Mouse (Mus musculus) bone marrow, adult 2 months (tissue): ENCODE measurements around the gene Mgat4a.

Experiments used
- CTCF ChIP-seq: fragments of 200-500 bp; IDR thresholded peaks from 2 replicates; pipeline ENCODE4 v1.5.1; 2011; ENCODE audit warnings: low read length, control low read depth; ENCODE audit not compliant: control insufficient read depth, insufficient read depth
- POLR2A ChIP-seq: fragments of 200-500 bp; IDR thresholded peaks from 2 replicates; pipeline ENCODE4 v1.6.1; 2011; ENCODE audit warnings: low read depth, mild to moderate bottlenecking, control low read depth, low read length, borderline replicate concordance; ENCODE audit not compliant: control insufficient read depth

DNA sequence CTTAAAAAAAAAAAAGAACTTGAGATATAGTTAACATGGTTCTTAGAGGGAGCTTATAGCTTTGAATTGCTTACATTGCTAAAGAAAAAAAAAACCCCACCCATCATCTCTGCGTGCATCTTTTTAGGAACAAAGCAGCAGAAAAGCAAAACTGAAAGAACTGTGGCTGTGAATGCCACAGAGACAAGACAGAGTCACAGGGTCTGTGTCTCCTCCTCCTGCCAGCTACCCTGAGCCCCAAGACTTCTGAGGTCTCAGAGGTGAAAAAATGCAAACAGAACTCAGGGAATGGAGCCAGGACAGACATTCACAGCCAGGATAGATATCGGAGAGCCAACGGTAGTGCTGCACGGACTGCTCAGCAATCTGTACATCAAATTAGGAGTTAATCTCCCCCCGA is 62.9 kb downstream of the Mgat4a start:
- TF ChIP-seq POLR2A (no peak), CTCF (no peak)
